ENCODE assay signal across 8 mouse cellular contexts in genomic region chr7:143068316-143068881, GRCm38 (mm10). TPM values are rescaled to one million over a fixed set of nuclear protein-coding genes. Genes with fewer than 3 reads are reported as not detected.
A peak's percentile ranks its signal among the peaks of the same experiment; 100 is the strongest.
DNase-seq lines count a peak whose midpoint lies in the region; ATAC-seq and TF ChIP-seq lines count a peak whose summit lies in the region.

No protein-coding gene starts in this region.

- intact Hi-C loops in gastrocnemius, adult 2 months (cut with DNase I): loop anchor here (2.0 kb wide), 1 partner anchor 16 kb away; the partner anchor contains the start of gene Cd81

- TF ChIP-seq CTCF in gastrocnemius, adult 2 months (IDR thresholded peaks at IDR 0.05): no peak

- no peak for ATAC-seq in forebrain, embryonic 15.5 days (replicated peaks)
- no peak for ATAC-seq in midbrain, embryonic 16.5 days

- no peaks in the 10 kb centered on the region for H3K9me3 ChIP-seq in forebrain, embryonic 15.5 days
- H3K9me3 ChIP-seq in midbrain, embryonic 16.5 days (replicated peaks; ENCODE audit: control insufficient read depth, low read length, poor library complexity, severe bottlenecking): no peaks in the 10 kb centered on the region

- WGBS in forebrain, embryonic 15.5 days: 41% methylated on average over 13 of the region's 13 CpGs
- 38% methylated on average over 13 of the region's 13 CpGs for WGBS in midbrain, embryonic 16.5 days

- peaks cover 25% of the 10 kb centered on the region for H3K4me1 ChIP-seq in forebrain, embryonic 15.5 days
- peaks cover 22% of the 10 kb centered on the region for H3K4me1 ChIP-seq in midbrain, embryonic 16.5 days (ENCODE audit: control insufficient read depth, insufficient read depth, low read length)

- H3K4me2 ChIP-seq in forebrain, embryonic 15.5 days (replicated peaks): peak overlapping the region; percentile 67
- peak overlapping the region; percentile 73 for H3K4me2 ChIP-seq in midbrain, embryonic 16.5 days (ENCODE audit: low read length)

- peak overlapping the region; percentile 92 for H3K27ac ChIP-seq in gastrocnemius, adult 2 months
- peak overlapping the region; percentile 94 for H3K27ac ChIP-seq in forebrain, embryonic 15.5 days (replicated peaks)
- peak overlapping the region; percentile 93 for H3K27ac ChIP-seq in midbrain, embryonic 16.5 days (ENCODE audit: low read length)

- H3K36me3 ChIP-seq in forebrain, embryonic 15.5 days: peaks cover 38% of the 10 kb centered on the region
- H3K36me3 ChIP-seq in midbrain, embryonic 16.5 days (ENCODE audit: control insufficient read depth, insufficient read depth, low read length): peaks cover 36% of the 10 kb centered on the region

- no peak for DNase-seq in gastrocnemius, adult 2 months
- DNase-seq in gastrocnemius, adult 18-20 months (ENCODE audit: low spot score): no peak
- DNase-seq in urinary bladder, postnatal 14 days (ENCODE audit: low spot score): peak; percentile 49
- DNase-seq in urinary bladder, adult 2 months (ENCODE audit: low spot score): no peak
- DNase-seq in kidney, postnatal 25 days: peak; percentile 68 to 78
- no peak for DNase-seq in ovary, postnatal 14 days (ENCODE audit: low spot score)

- peak overlapping the region; percentile 48 for H3K9ac ChIP-seq in forebrain, embryonic 15.5 days (replicated peaks)
- peak overlapping the region; percentile 69 for H3K9ac ChIP-seq in midbrain, embryonic 16.5 days (ENCODE audit: low read depth, low read length)

- peak overlapping the region; percentile 83 for H3K4me3 ChIP-seq in gastrocnemius, adult 2 months
- H3K4me3 ChIP-seq in forebrain, embryonic 15.5 days: peak overlapping the region; percentile 80
- peak overlapping the region; percentile 84 for H3K4me3 ChIP-seq in midbrain, embryonic 16.5 days (ENCODE audit: low read depth, low read length)

- H3K27me3 ChIP-seq in forebrain, embryonic 15.5 days: no peaks in the 10 kb centered on the region
- no peaks in the 10 kb centered on the region for H3K27me3 ChIP-seq in midbrain, embryonic 16.5 days (ENCODE audit: control insufficient read depth, insufficient read depth, low read depth, low read length)

RNA-seq across cellular contexts. Expression of gene Tssc4, which starts 0.7 kb away (rescaled TPM):
- 1 to 10 TPM; 6.6 to 8.2 TPM for total RNA-seq in gastrocnemius, adult 2 months (2021)
- total RNA-seq in gastrocnemius, adult 18-20 months (2021): 1 to 10 TPM; 6.7 to 8.0 TPM
- 44.7 and 57.5 TPM in 2 replicates for polyA plus RNA-seq in urinary bladder, adult 2 months (2012; rRNA removed)
- 103 and 106 TPM in 2 replicates for polyA plus RNA-seq in forebrain, embryonic 15.5 days (2015; fragmentation: Nextera tagmentation; extraction: Ambion mirVana)
- polyA plus RNA-seq in midbrain, embryonic 16.5 days (2015; fragmentation: Nextera tagmentation; extraction: Ambion mirVana): 90.6 and 90.7 TPM in 2 replicates

RNA-seq across cellular contexts. Expression of gene Cd81, which starts 15.9 kb away (rescaled TPM):
- 100 to 1,000 TPM; 100 to 129 TPM for total RNA-seq in gastrocnemius, adult 2 months (2021)
- total RNA-seq in gastrocnemius, adult 18-20 months (2021): 100 to 1,000 TPM in 1 of 2 experiments, 10 to 100 TPM in 1; 97.2 to 115 TPM
- polyA plus RNA-seq in urinary bladder, adult 2 months (2012; rRNA removed): 591 and 684 TPM in 2 replicates
- polyA plus RNA-seq in forebrain, embryonic 15.5 days (2015; fragmentation: Nextera tagmentation; extraction: Ambion mirVana): 286 and 294 TPM in 2 replicates
- 364 and 411 TPM in 2 replicates for polyA plus RNA-seq in midbrain, embryonic 16.5 days (2015; fragmentation: Nextera tagmentation; extraction: Ambion mirVana)

RNA-seq across cellular contexts. Expression of gene Trpm5, which starts 26.0 kb away (rescaled TPM):
- total RNA-seq in gastrocnemius, adult 2 months (2021): not detected
- total RNA-seq in gastrocnemius, adult 18-20 months (2021): not detected
- 0.21 and 0.29 TPM in 2 replicates for polyA plus RNA-seq in urinary bladder, adult 2 months (2012; rRNA removed)
- 1.2 and 1.3 TPM in 2 replicates for polyA plus RNA-seq in forebrain, embryonic 15.5 days (2015; fragmentation: Nextera tagmentation; extraction: Ambion mirVana)
- 1.5 and 1.8 TPM in 2 replicates for polyA plus RNA-seq in midbrain, embryonic 16.5 days (2015; fragmentation: Nextera tagmentation; extraction: Ambion mirVana)

RNA-seq across cellular contexts. Expression of gene Kcnq1, which starts 37.8 kb away (rescaled TPM):
- total RNA-seq in gastrocnemius, adult 2 months (2021): under 1 TPM; 0.33 to 0.67 TPM
- total RNA-seq in gastrocnemius, adult 18-20 months (2021): under 1 TPM; 0.50 to 0.57 TPM
- polyA plus RNA-seq in urinary bladder, adult 2 months (2012; rRNA removed): 1.0 and 1.5 TPM in 2 replicates
- 0.81 and 1.4 TPM in 2 replicates for polyA plus RNA-seq in forebrain, embryonic 15.5 days (2015; fragmentation: Nextera tagmentation; extraction: Ambion mirVana)
- polyA plus RNA-seq in midbrain, embryonic 16.5 days (2015; fragmentation: Nextera tagmentation; extraction: Ambion mirVana): 1.1 and 2.2 TPM in 2 replicates

Comparison
In these comparisons a context has a peak if more than half of its experiments do, and no peak if none do; other contexts are left out.
1. DNase-seq: peak in urinary bladder, postnatal 14 days (single experiment) and kidney, postnatal 25 days (2 of 2); none in gastrocnemius, adult 2 months (single experiment), gastrocnemius, adult 18-20 months (single experiment), urinary bladder, adult 2 months (single experiment) and ovary, postnatal 14 days (single experiment).
2. Peak in every context shown above with its lines, with median percentiles within 50 percentile points of each other: H3K27ac ChIP-seq and H3K4me3 ChIP-seq.